ENCODE assay signal across 22 mouse cellular contexts in the genomic region with DNA sequence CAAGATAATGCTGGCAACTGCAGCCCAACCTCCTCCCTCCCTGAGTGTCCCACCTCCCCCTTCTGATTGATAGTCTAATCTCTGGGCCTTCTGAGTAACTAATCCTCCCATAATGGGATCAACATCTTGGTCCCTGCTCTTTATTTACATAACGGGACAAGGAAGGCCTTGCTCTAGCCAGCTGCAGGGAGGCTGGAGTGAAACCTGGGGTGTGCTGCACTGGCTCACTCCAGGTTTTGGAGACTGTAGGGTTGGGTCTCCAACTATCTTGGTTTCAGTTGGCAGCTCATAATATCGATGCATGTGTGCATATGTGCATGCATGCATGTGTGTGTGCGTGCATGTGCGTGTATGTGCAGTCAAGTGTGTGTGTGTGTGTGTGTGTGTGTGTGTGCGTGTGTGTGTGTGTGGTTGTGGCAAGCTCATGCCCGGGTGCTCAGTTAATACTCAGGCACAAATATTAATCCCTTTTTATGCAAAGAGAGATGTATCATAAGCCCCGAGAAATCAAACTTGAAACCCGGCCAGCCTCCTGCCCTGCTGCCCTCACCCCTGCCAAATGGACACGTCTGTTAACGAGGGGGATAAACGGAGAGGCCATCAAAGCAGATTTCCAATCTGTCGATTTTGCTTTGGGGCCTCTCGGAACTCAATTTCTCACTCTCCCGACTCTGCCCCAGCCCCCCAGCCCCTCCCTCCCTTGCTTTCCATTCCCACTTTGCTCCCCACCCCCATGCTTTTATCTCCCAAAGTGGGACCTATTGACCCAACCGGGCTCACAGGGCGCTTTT.
DNase-seq lines count a peak whose midpoint lies in the region; ATAC-seq and TF ChIP-seq lines count a peak whose summit lies in the region.
"Had no signal": no experiment of that assay in that cellular context is flagged by ENCODE, and none has a peak within 500 bp of the region (broad histone marks: within the 10 kb centered on the region; RNA-seq: fewer than 3 reads in every experiment).

No protein-coding gene starts in this region.

- TF ChIP-seq CTCF in midbrain, postnatal 0 days (IDR thresholded peaks at IDR 0.05) = no peak

- no peak overlapping the region for H3K4me3 ChIP-seq in hindbrain, embryonic 12.5 days
- H3K4me3 ChIP-seq in hindbrain, embryonic 11.5 days (ENCODE audit: low read depth, low read length) = no peak overlapping the region
- peak overlapping the region; percentile 29; the same call in 1 of the 2 replicates for H3K4me3 ChIP-seq in midbrain, embryonic 10.5 days
- no peak overlapping the region for H3K4me3 ChIP-seq in midbrain, postnatal 0 days (ENCODE audit: low read depth, low read length)
- H3K4me3 ChIP-seq: heart, embryonic 15.5 days; intestine, embryonic 15.5 days; limb, embryonic 15.5 days; liver, embryonic 15.5 days; neural tube, embryonic 12.5 days had no signal

- no peaks in the 10 kb centered on the region for H3K27me3 ChIP-seq in hindbrain, embryonic 12.5 days
- H3K27me3 ChIP-seq in hindbrain, embryonic 11.5 days (ENCODE audit: control insufficient read depth, insufficient read depth, low read length) = no peaks in the 10 kb centered on the region
- no peaks in the 10 kb centered on the region for H3K27me3 ChIP-seq in midbrain, embryonic 10.5 days (ENCODE audit: low read depth, poor library complexity, severe bottlenecking)
- H3K27me3 ChIP-seq in midbrain, postnatal 0 days (ENCODE audit: insufficient read depth, low read length) = no peaks in the 10 kb centered on the region
- H3K27me3 ChIP-seq: heart, embryonic 15.5 days; intestine, embryonic 15.5 days; limb, embryonic 15.5 days; liver, embryonic 15.5 days; neural tube, embryonic 12.5 days had no signal

- no peaks in the 10 kb centered on the region for H3K36me3 ChIP-seq in hindbrain, embryonic 12.5 days
- H3K36me3 ChIP-seq in hindbrain, embryonic 11.5 days (ENCODE audit: control insufficient read depth, insufficient read depth, low read length) = no peaks in the 10 kb centered on the region
- H3K36me3 ChIP-seq in midbrain, embryonic 10.5 days = 0 out of 2 replicates have a peak, but pooled peaks cover 10% of the 10 kb centered on the region
- H3K36me3 ChIP-seq in midbrain, postnatal 0 days (ENCODE audit: insufficient read depth, low read length) = no peaks in the 10 kb centered on the region
- H3K36me3 ChIP-seq: heart, embryonic 15.5 days; intestine, embryonic 15.5 days; limb, embryonic 15.5 days; liver, embryonic 15.5 days; neural tube, embryonic 12.5 days had no signal

- no peak overlapping the region for H3K9ac ChIP-seq in hindbrain, embryonic 12.5 days
- no peak overlapping the region for H3K9ac ChIP-seq in hindbrain, embryonic 11.5 days (ENCODE audit: low read depth, low read length)
- H3K9ac ChIP-seq in midbrain, postnatal 0 days (replicated peaks; ENCODE audit: low read length, poor library complexity, severe bottlenecking) = no peak overlapping the region
- H3K9ac ChIP-seq: heart, embryonic 15.5 days; intestine, embryonic 15.5 days; limb, embryonic 15.5 days; liver, embryonic 15.5 days; neural tube, embryonic 12.5 days had no signal

- WGBS in hindbrain, embryonic 12.5 days = 32% methylated on average over 16 of the region's 16 CpGs
- 40% methylated on average over 16 of the region's 16 CpGs for WGBS in hindbrain, embryonic 11.5 days
- WGBS in midbrain, embryonic 10.5 days = 21% methylated on average over 16 of the region's 16 CpGs
- 24% methylated on average over 16 of the region's 16 CpGs for WGBS in midbrain, postnatal 0 days

- no peaks in the 10 kb centered on the region for H3K9me3 ChIP-seq in hindbrain, embryonic 12.5 days (replicated peaks)
- no peaks in the 10 kb centered on the region for H3K9me3 ChIP-seq in hindbrain, embryonic 11.5 days (ENCODE audit: control insufficient read depth, low read length)
- peaks cover 27% of the 10 kb centered on the region for H3K9me3 ChIP-seq in midbrain, embryonic 10.5 days (replicated peaks)
- H3K9me3 ChIP-seq in midbrain, postnatal 0 days (ENCODE audit: low read length) = no peaks in the 10 kb centered on the region
- H3K9me3 ChIP-seq: intestine, embryonic 15.5 days; limb, embryonic 15.5 days; liver, embryonic 15.5 days had no signal

- no peak overlapping the region for H3K4me2 ChIP-seq in hindbrain, embryonic 12.5 days (replicated peaks)
- no peak overlapping the region for H3K4me2 ChIP-seq in hindbrain, embryonic 11.5 days (replicated peaks; ENCODE audit: low read depth, low read length)
- H3K4me2 ChIP-seq in midbrain, postnatal 0 days (ENCODE audit: low read depth, low read length, poor library complexity, severe bottlenecking) = no peak overlapping the region
- H3K4me2 ChIP-seq: heart, embryonic 15.5 days; intestine, embryonic 15.5 days; limb, embryonic 15.5 days; liver, embryonic 15.5 days; neural tube, embryonic 12.5 days had no signal

- peak; percentile 84 to 86 for DNase-seq in cerebellum, postnatal 10 days
- no peak for DNase-seq in cerebellum, adult 8-10 months
- DNase-seq in hindbrain, embryonic 11.5 days (ENCODE audit: low spot score) = no peak
- DNase-seq in midbrain, embryonic 10.5 days (ENCODE audit: low spot score) = peak; percentile 57
- peak; percentile 69 for DNase-seq in midbrain, postnatal 0 days (ENCODE audit: low spot score)
- no peak for DNase-seq in layer of hippocampus, postnatal 25 days (ENCODE audit: extremely low spot score in 1 of 2, low spot score in 1 of 2)
- DNase-seq in right cerebral cortex, adult 2 months (ENCODE audit: low spot score in 2 of 2) = no peak
- DNase-seq: adrenal gland, adult 8-10 months; cerebellum, postnatal 25 days; gastrocnemius, postnatal 36 days; heart, postnatal 4 days; layer of hippocampus, postnatal 36 days; right cerebral cortex, postnatal 4 days; thymus, postnatal 14 days had no signal

- 0 out of 2 replicates have a peak overlapping the region, but pooled peaks have one; percentile 5 for H3K27ac ChIP-seq in hindbrain, embryonic 12.5 days
- no peak overlapping the region for H3K27ac ChIP-seq in hindbrain, embryonic 11.5 days (ENCODE audit: low read depth, low read length)
- peak overlapping the region; percentile 84 for H3K27ac ChIP-seq in midbrain, embryonic 10.5 days (replicated peaks)
- no peak overlapping the region for H3K27ac ChIP-seq in midbrain, postnatal 0 days (ENCODE audit: low read depth, low read length)
- H3K27ac ChIP-seq: heart, embryonic 15.5 days; intestine, embryonic 15.5 days; limb, embryonic 15.5 days; liver, embryonic 15.5 days; neural tube, embryonic 12.5 days; stomach, postnatal 0 days had no signal

- no peak for ATAC-seq in hindbrain, embryonic 12.5 days (ENCODE audit: low FRiP score)
- ATAC-seq in hindbrain, embryonic 11.5 days (ENCODE audit: low FRiP score) = no peak
- no peak for ATAC-seq in midbrain, postnatal 0 days (ENCODE audit: low FRiP score)
- ATAC-seq: forebrain, embryonic 16.5 days; intestine, embryonic 15.5 days had no signal

- H3K4me1 ChIP-seq in hindbrain, embryonic 12.5 days = peaks cover 32% of the 10 kb centered on the region
- no peaks in the 10 kb centered on the region; the same call in 1 of the 2 replicates for H3K4me1 ChIP-seq in hindbrain, embryonic 11.5 days (replicated peaks; ENCODE audit: control insufficient read depth, insufficient read depth, low read length)
- H3K4me1 ChIP-seq in midbrain, embryonic 10.5 days = peaks cover 42% of the 10 kb centered on the region
- peaks cover 15% of the 10 kb centered on the region; the same call in 1 of the 2 replicates for H3K4me1 ChIP-seq in midbrain, postnatal 0 days (ENCODE audit: insufficient read depth, low read length)
- H3K4me1 ChIP-seq: liver, embryonic 15.5 days had no signal

Comparison
In these comparisons a context has a peak if more than half of its experiments do, and no peak if none do; other contexts are left out.
1. DNase-seq: peak in cerebellum, postnatal 10 days (2 of 2), midbrain, embryonic 10.5 days (single experiment) and midbrain, postnatal 0 days (single experiment); none in cerebellum, adult 8-10 months (single experiment), hindbrain, embryonic 11.5 days (single experiment), layer of hippocampus, postnatal 25 days (0 of 2) and right cerebral cortex, adult 2 months (0 of 2).
2. H3K27ac ChIP-seq: peak in hindbrain, embryonic 12.5 days (single experiment) and midbrain, embryonic 10.5 days (single experiment); none in hindbrain, embryonic 11.5 days (single experiment) and midbrain, postnatal 0 days (single experiment).